Mouse (Mus musculus) lung, postnatal 0 days (tissue): ENCODE results near the gene Hist1h3d.

ENCODE experiments used
- CTCF ChIP-seq: IDR thresholded peaks from 2 replicates; pipeline ENCODE4 v1.5.1; 2016; ENCODE audit warnings: antibody characterized with exemption, mild to moderate bottlenecking
- EP300 ChIP-seq: IDR thresholded peaks from 2 replicates; pipeline ENCODE4 v1.6.1; 2016; ENCODE audit warnings: antibody characterized with exemption, mild to moderate bottlenecking, control low read depth

DNA sequence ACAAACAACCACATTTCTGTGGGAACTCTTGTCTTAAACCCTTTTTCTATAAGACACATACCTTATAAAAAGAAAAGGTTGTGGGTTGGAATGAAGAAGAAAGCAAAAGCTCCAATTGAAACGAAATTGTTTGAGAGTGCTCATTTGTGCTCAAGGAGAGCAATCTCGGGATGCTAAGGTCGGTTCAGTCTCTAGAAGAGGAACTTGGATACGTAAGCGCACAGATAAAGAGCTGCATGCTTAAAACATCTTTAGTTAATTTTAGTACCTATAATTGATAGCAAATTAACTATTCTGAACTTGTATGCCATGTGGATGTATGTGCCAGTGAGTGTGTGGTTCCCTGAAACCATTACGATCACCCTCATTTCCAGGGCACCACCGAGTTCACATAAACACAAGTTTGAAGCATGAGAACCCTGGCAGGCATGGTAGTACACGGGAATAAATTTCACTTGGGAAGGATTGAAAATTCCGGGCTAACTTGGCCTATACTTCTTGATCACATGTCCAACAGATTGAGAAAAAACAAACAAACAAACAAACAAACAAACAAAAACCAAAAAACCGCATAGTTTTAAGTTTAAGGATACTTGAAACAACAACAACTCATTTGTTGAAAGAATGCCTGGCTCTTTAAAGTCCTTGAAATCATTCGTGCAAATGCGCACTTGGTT, 44.6 kb downstream of the Hist1h3d start:
- no peak for TF ChIP-seq EP300
- no peak for TF ChIP-seq CTCF
